Mouse (Mus musculus) forebrain, embryonic 12.5 days (tissue): ENCODE results near the gene Birc6. TPM values are rescaled to one million over a fixed set of nuclear protein-coding genes. Genes with fewer than 3 reads are reported as not detected.

ENCODE experiments used
- ATAC-seq: fragments of 200-750 bp; cut with Nextera tagmentation; 2 replicates; pipeline ENCODE4 v1.8.0; 2017; ENCODE audit warnings: moderate TSS enrichment; ENCODE audit not compliant: low FRiP score
- H3K27ac ChIP-seq: fragments of 300-500 bp; sonication (generic); 2 replicates; pipeline ENCODE4 v1.5.1; 2016; ENCODE audit warnings: mild to moderate bottlenecking
- H3K27me3 ChIP-seq: fragments of 300-500 bp; sonication (generic); 2 replicates; pipeline ENCODE4 v1.6.1; 2016; ENCODE audit warnings: mild to moderate bottlenecking
- H3K36me3 ChIP-seq: fragments of 300-500 bp; sonication (generic); replicated peaks from 2 replicates; pipeline ENCODE4 v1.6.1; 2016; ENCODE audit warnings: mild to moderate bottlenecking
- H3K4me1 ChIP-seq: fragments of 300-500 bp; sonication (generic); 2 replicates; pipeline ENCODE4 v1.6.1; 2016
- H3K4me2 ChIP-seq: fragments of 300-500 bp; sonication (generic); 2 replicates; pipeline ENCODE4 v1.6.1; 2016; ENCODE audit warnings: mild to moderate bottlenecking, moderate library complexity
- H3K4me3 ChIP-seq: fragments of 300-500 bp; sonication (generic); replicated peaks from 2 replicates; pipeline ENCODE4 v1.5.1; 2016; ENCODE audit warnings: mild to moderate bottlenecking
- H3K9ac ChIP-seq: fragments of 300-500 bp; sonication (generic); 2 replicates; pipeline ENCODE4 v1.6.1; 2016; ENCODE audit warnings: mild to moderate bottlenecking
- H3K9me3 ChIP-seq: fragments of 300-500 bp; sonication (generic); 2 replicates; pipeline ENCODE4 v1.6.1; 2016
- WGBS: fragments of 180-500 bp; shearing (Covaris S2); methylation state at CpG from one replicate; pipeline ENCODE4 v1.1.7; 2016; 5-methylcytosine and 5-hydroxymethylcytosine counted together
- polyA plus RNA-seq: library from polyadenylated mRNA; unstranded; fragments of >200 nt; fragmentation: Nextera tagmentation; extraction: Ambion mirVana; gene quantifications from 2 replicates; pipeline ENCODE4 v1.2.1, GENCODE M21; 2016

Birc6 gene
- polyA plus RNA-seq, 1 experiment from 2014 or later: 103 TPM

DNA sequence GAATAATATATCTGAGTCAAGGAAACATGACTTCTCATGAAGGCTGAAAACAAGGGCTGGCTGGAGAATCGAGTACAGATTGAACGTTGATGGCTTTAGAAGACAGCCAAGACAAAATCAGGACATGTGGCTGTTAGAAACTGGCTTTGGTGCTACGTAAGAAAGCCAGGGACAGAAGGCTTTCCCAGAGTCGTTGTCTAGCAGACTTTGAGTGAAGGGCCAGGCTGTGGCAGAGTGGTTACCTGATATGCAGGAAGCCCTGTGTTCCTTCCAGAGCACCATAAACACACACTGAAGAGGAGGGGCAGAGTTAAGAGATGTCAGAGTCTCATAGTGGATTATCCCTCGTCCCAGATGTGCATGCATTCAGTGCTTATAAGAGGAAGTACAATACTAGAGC lies 49.1 kb downstream of the Birc6 start:
- H3K4me2 ChIP-seq: no peak overlapping the region
- peaks cover 22% of the 10 kb centered on the region for H3K36me3 ChIP-seq
- H3K9me3 ChIP-seq: no peaks in the 10 kb centered on the region
- no peak overlapping the region for H3K4me3 ChIP-seq
- no peak for ATAC-seq
- H3K27ac ChIP-seq: no peak overlapping the region
- H3K4me1 ChIP-seq: no peaks in the 10 kb centered on the region
- WGBS: 86% methylated on average over 5 of the region's 5 CpGs
- no peaks in the 10 kb centered on the region for H3K27me3 ChIP-seq
- no peak overlapping the region for H3K9ac ChIP-seq

DNA sequence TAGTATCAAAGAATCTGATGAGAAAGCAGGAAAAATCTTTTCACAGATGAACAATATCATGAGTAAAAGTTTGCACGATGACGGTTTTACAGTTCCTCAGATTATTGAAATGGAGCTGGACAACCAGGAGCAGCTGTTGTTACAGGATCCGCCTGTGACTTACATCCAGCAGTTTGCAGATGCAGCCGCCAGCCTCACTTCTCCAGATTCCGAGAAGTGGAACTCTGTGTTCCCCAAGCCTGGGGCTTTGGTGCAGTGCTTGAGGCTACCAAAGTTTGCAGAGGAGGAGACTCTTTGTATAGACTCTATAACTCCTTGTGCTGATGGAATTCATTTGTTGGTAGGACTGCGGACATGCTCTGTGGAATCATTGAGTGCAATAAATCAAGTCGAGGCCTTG lies 51.5 kb downstream of the Birc6 start:
- Histone ChIP-seq H3K9ac (no peak overlapping the region), H3K9me3 (no peaks in the 10 kb centered on the region), H3K27me3 (no peaks in the 10 kb centered on the region), H3K27ac (no peak overlapping the region), H3K4me3 (no peak overlapping the region), H3K4me2 (no peak overlapping the region), H3K36me3 (peaks cover 22% of the 10 kb centered on the region), H3K4me1 (no peaks in the 10 kb centered on the region)
- WGBS: 94% methylated on average over 7 of the region's 7 CpGs
- no peak for ATAC-seq

DNA sequence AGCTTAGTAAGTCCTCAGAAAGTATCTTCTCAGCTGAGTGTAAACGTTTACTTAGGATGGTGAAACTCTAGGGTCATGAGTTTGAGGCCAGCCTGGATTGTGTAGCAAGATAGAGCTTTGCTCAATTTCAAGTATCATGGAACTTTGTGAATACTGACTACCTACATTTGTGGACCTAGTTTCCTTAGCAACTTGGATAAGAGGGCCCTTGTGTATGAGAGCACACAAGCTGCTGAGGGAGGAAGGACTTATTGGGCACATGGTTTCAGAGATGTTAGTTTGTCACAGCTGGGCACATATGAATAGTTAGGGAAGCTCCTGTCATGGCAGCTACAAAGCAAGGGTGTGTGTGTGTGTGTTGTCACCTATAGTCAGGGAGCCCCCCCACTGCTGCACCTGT lies 52.6 kb downstream of the Birc6 start:
- Histone ChIP-seq H3K4me1 (no peaks in the 10 kb centered on the region), H3K27ac (no peak overlapping the region), H3K27me3 (no peaks in the 10 kb centered on the region), H3K9me3 (no peaks in the 10 kb centered on the region), H3K36me3 (peaks cover 22% of the 10 kb centered on the region), H3K4me3 (no peak overlapping the region), H3K4me2 (no peak overlapping the region), H3K9ac (no peak overlapping the region)
- ATAC-seq: no peak
- WGBS: 84% methylated on average over 1 of the region's 1 CpGs

DNA sequence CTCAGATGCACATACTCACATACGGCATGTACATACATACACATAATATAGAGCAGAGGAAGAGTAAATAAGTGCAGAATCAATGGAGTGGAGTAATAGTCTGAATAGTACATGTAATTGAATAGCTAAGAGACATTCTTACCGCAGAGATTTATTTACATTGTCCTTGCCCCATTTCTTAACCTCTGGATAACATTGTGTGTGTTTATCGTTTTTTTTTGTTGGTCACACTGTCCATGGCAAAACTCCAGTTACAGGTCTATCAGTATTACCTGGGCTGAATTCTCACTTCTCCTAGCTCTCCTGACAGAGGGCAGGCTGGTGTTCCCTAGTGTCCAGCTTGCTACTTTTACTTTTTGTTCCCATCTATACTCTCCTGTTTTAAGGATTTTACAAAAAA lies 58.7 kb downstream of the Birc6 start:
- no peak for ATAC-seq
- no peaks in the 10 kb centered on the region for H3K27me3 ChIP-seq
- H3K27ac ChIP-seq: no peak overlapping the region
- no peak overlapping the region for H3K9ac ChIP-seq
- H3K4me2 ChIP-seq: no peak overlapping the region
- no peaks in the 10 kb centered on the region for H3K4me1 ChIP-seq
- WGBS: 89% methylated on average over 3 of the region's 3 CpGs
- no peaks in the 10 kb centered on the region for H3K9me3 ChIP-seq
- H3K4me3 ChIP-seq: no peak overlapping the region
- peaks cover 15% of the 10 kb centered on the region for H3K36me3 ChIP-seq

DNA sequence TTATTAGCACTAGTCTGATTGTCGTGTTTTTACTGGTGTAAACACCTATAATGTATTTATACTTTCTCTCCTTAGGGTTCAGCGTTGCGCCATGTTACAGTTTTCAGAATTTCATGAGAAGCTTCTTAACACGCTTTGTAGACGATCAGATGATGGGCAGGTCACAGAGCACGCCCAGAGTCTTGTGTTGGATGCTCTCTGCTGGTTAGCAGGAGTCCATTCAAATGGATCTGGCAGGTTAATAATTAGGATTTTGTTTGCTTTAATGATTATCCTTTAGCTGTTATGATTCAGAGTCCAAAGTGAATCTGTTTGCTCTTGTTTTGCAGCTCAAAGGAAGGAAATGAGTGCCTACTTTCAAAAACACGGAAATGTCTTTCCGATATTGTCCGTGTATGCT lies 70.8 kb downstream of the Birc6 start:
- WGBS: 96% methylated on average over 9 of the region's 9 CpGs
- no peaks in the 10 kb centered on the region for H3K9me3 ChIP-seq
- no peak overlapping the region for H3K9ac ChIP-seq
- H3K36me3 ChIP-seq: peaks cover 46% of the 10 kb centered on the region
- H3K4me1 ChIP-seq: no peaks in the 10 kb centered on the region
- ATAC-seq: no peak
- H3K27me3 ChIP-seq: no peaks in the 10 kb centered on the region
- H3K27ac ChIP-seq: no peak overlapping the region
- no peak overlapping the region for H3K4me2 ChIP-seq
- no peak overlapping the region for H3K4me3 ChIP-seq

DNA sequence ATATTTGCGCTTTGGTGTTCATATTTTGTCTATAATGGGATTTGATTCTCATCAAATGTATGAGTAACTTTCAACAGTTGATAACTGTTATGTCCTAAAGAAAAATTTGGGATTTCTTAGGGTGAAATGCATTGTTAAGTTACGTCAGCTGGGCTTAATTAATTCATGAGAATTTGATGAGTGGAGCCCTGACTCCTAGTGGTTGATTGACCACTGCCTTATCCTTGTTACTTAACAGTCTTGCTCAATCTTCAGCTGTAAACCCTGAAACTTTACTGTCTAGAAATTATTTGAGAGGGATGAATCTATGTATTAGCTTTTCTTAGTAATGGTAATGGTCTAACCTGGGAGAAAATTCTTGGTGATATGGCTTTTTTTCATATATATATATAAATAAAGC lies 71.3 kb downstream of the Birc6 start:
- H3K9me3 ChIP-seq: no peaks in the 10 kb centered on the region
- no peak for ATAC-seq
- H3K27ac ChIP-seq: no peak overlapping the region
- H3K4me3 ChIP-seq: no peak overlapping the region
- no peaks in the 10 kb centered on the region for H3K4me1 ChIP-seq
- no peak overlapping the region for H3K9ac ChIP-seq
- H3K4me2 ChIP-seq: no peak overlapping the region
- H3K27me3 ChIP-seq: no peaks in the 10 kb centered on the region
- H3K36me3 ChIP-seq: peaks cover 45% of the 10 kb centered on the region
- WGBS: 97% methylated on average over 2 of the region's 2 CpGs

DNA sequence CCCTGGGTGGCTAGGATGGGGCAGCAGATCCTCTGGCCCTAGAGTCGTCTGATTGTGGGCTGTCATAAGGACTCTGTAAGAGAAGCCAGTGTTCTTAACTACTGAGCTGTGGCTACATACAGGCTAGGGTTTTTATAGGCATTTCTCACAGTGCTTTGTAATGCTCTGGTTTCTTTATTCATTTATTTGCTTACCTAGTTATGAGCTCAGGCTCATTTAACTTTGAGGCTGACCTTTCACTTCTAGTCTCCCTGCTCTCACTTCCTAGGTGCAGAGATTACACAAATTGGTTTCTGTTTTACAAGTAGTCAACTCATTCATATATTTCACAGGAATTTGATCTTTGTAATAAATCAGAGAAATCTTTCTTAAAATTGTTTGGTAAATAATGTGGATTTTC lies 73.1 kb downstream of the Birc6 start:
- Histone ChIP-seq H3K4me3 (no peak overlapping the region), H3K9ac (no peak overlapping the region), H3K36me3 (peaks cover 45% of the 10 kb centered on the region), H3K4me1 (no peaks in the 10 kb centered on the region), H3K27ac (no peak overlapping the region), H3K27me3 (no peaks in the 10 kb centered on the region), H3K9me3 (no peaks in the 10 kb centered on the region), H3K4me2 (no peak overlapping the region)
- no peak for ATAC-seq
- WGBS: 78% methylated on average over 1 of the region's 1 CpGs

DNA sequence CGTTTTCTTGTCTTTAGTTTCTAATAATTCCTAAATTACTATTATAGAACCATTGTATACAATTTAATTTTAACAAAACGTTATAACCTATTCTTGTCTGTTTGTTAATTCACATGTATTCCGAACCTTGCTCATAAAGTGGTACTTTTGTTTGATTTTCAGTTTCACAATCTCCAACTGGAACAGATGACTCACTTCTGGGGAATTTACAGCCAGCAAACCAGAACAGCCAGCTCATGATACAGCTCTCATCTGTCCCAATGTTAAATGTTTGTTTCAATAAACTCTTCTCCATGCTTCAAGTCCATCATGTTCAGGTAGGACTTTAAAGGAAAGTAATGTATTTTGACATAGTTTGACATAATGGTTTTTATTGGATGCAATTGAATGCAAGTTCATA lies 102.7 kb downstream of the Birc6 start:
- H3K4me2 ChIP-seq: no peak overlapping the region
- peaks cover 60% of the 10 kb centered on the region for H3K36me3 ChIP-seq
- WGBS: 91% methylated on average over 3 of the region's 3 CpGs

DNA sequence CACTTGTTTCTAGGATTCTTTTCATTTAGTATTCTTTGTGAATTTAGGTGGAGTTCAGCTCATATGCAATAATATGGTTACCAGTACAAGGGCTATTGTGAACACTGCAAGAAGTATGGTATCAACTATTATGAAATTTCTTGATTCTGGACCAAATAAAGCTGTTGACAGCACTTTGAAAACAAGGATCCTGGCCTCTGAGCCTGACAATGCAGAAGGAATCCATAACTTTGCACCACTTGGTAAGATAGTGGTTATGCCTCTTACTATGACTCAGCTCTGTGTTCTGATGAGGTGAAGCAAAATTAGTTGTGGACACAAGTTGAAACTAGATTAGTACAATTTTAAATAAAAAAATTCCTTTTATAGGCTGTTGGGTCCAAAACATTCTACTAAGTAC lies 114.3 kb downstream of the Birc6 start:
- no peak overlapping the region for H3K4me2 ChIP-seq
- H3K9ac ChIP-seq: no peak overlapping the region
- H3K4me1 ChIP-seq: no peaks in the 10 kb centered on the region
- H3K4me3 ChIP-seq: no peak overlapping the region
- peaks cover 68% of the 10 kb centered on the region for H3K36me3 ChIP-seq
- no peaks in the 10 kb centered on the region for H3K27me3 ChIP-seq
- H3K27ac ChIP-seq: no peak overlapping the region
- H3K9me3 ChIP-seq: no peaks in the 10 kb centered on the region
- no peak for ATAC-seq

More for the DNA sequence above, 102.7 kb downstream of the Birc6 start:
- H3K27ac ChIP-seq: no peak overlapping the region
- no peaks in the 10 kb centered on the region for H3K4me1 ChIP-seq
- H3K9ac ChIP-seq: no peak overlapping the region
- ATAC-seq: no peak
- no peak overlapping the region for H3K4me3 ChIP-seq
- H3K9me3 ChIP-seq: no peaks in the 10 kb centered on the region
- no peaks in the 10 kb centered on the region for H3K27me3 ChIP-seq

DNA sequence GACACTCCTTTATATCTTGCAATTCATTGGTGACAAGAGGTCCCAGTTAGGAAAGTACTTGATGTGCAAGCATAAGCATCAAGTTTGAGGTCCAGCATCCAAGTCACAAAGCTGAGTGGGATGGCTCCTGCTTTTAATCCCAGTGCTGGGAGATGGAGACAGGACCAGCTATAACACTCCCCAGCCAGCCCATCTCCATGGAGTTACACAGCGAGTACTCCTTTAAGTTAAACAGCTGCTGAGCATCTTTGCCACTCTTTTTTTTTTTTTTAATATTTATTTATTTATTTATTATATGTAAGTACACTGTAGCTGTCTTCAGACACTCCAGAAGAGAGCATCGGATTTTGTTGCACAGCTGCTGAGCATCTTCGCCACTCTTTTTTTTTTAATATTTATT lies 130.3 kb downstream of the Birc6 start:
- Histone ChIP-seq H3K36me3 (peaks cover 54% of the 10 kb centered on the region), H3K9ac (no peak overlapping the region), H3K4me1 (no peaks in the 10 kb centered on the region), H3K27me3 (no peaks in the 10 kb centered on the region), H3K4me2 (no peak overlapping the region), H3K27ac (no peak overlapping the region), H3K4me3 (no peak overlapping the region), H3K9me3 (no peaks in the 10 kb centered on the region)
- WGBS: 98% methylated on average over 3 of the region's 3 CpGs
- no peak for ATAC-seq

DNA sequence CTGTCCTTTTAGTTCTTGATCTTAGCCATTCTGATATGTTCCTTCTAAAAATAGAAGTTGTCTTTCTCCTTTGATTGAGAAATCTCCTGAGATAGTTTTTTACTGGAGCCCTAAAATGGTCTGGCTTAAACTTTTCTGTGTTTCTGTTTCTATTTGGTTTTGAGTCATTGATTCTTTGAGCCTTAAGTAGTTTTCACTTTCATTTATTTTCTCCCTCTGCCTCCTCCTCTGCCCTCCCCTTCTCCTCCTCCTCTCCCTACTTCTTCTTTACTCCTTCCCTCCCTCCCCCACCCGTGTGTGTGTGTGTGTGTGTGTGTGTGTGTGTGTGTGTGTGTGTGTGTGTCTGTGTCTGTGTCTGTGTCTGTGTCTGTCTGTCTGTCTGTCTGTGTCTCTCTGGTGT lies 139.9 kb downstream of the Birc6 start:
- no peak overlapping the region for H3K4me3 ChIP-seq
- no peaks in the 10 kb centered on the region for H3K4me1 ChIP-seq
- 80% methylated on average over 1 of the region's 1 CpGs for WGBS
- no peak overlapping the region for H3K27ac ChIP-seq
- H3K9ac ChIP-seq: no peak overlapping the region
- H3K4me2 ChIP-seq: no peak overlapping the region
- no peak for ATAC-seq
- H3K27me3 ChIP-seq: no peaks in the 10 kb centered on the region
- H3K36me3 ChIP-seq: peaks cover 68% of the 10 kb centered on the region
- no peaks in the 10 kb centered on the region for H3K9me3 ChIP-seq

DNA sequence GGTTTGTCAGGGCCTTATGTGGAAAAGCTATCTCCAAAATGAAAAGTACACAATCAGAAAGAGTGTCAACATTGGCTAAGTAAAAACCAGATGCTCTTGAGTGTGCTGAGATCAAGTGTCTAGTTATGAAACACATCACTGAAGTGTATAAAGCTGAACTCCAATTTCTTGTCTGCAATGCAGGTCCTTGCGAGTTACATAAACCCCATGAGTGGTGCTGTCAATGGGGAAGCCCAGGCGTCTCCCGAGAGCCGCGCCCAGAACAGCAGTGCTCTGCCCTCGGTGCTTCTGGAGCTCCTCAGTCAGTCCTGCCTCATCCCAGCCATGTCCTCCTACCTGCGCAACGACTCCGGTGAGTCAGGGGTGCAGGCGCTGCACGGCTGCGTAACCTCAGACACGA lies 141.9 kb downstream of the Birc6 start:
- Histone ChIP-seq H3K9ac (no peak overlapping the region), H3K36me3 (peaks cover 57% of the 10 kb centered on the region), H3K9me3 (no peaks in the 10 kb centered on the region), H3K27ac (no peak overlapping the region), H3K4me1 (no peaks in the 10 kb centered on the region), H3K4me3 (no peak overlapping the region), H3K4me2 (no peak overlapping the region), H3K27me3 (no peaks in the 10 kb centered on the region)
- ATAC-seq: no peak
- WGBS: 94% methylated on average over 13 of the region's 13 CpGs

DNA sequence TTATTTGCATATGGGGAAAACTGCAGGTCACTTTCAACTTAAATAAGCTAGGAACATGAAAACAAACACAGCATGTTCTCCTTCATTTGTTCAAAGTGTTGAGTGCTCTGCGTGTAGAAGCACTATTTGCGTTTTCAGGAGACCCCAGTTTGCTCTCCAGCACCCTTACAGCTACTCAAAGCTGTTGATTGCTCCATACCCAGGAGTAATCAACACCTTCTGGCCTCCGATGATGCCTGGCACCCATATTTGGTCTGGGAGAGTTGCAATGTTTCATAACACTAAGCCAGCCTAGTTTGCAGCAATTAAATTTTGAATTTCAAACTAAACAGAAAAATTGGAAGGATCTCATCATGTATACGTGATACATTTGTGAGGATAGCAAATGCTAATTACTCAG lies 144.4 kb downstream of the Birc6 start:
- peaks cover 50% of the 10 kb centered on the region for H3K36me3 ChIP-seq
- ATAC-seq: no peak
- no peak overlapping the region for H3K9ac ChIP-seq
- H3K4me1 ChIP-seq: no peaks in the 10 kb centered on the region
- 88% methylated on average over 4 of the region's 4 CpGs for WGBS
- no peak overlapping the region for H3K27ac ChIP-seq
- no peaks in the 10 kb centered on the region for H3K27me3 ChIP-seq
- no peak overlapping the region for H3K4me3 ChIP-seq
- no peak overlapping the region for H3K4me2 ChIP-seq
- H3K9me3 ChIP-seq: no peaks in the 10 kb centered on the region

DNA sequence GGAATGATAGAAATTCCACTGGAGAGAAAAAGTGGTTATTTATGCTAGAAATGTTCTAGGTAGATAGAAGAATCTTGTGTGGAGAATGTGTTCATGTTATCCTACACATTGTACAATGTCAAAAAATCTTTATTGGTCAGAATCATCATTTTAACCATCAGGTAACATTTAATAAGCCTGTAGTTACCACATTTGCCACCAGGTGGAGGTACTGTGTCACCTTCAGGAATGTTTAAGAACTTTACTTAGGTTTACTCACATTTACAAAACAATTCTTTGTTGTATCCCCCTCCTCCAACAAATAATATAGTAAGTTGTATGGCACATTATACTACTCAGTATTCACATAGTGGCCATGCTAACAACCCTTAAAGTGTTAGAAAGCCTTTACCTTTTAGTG lies 145.2 kb downstream of the Birc6 start:
- Histone ChIP-seq H3K4me3 (no peak overlapping the region), H3K9me3 (no peaks in the 10 kb centered on the region), H3K27ac (no peak overlapping the region), H3K27me3 (no peaks in the 10 kb centered on the region), H3K4me1 (no peaks in the 10 kb centered on the region), H3K4me2 (no peak overlapping the region), H3K36me3 (peaks cover 51% of the 10 kb centered on the region), H3K9ac (no peak overlapping the region)
- ATAC-seq: no peak
